9 mouse cellular contexts compared by ENCODE assay signal in the genomic region with DNA sequence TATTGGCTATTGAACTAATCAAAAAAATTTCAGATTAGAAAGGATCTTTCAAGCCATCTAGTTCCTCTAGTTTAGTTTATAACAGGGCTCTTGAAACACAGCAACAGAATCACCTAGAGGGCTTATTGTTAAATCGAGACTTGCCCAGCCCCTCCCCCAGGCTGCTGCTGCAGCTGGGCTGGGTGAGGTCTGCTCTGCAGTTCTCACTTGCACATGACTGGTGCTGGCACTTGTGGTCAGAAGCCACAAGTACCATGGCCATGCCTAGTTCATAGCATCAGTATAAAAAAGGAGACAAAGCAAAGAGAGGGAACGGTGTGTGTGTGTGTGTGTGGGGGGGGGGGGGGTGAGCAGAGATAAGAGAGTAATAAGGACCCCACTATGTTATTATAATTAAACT. TPM values are rescaled to one million over a fixed set of nuclear protein-coding genes. Genes with fewer than 3 reads are reported as not detected.
DNase-seq lines count a peak whose midpoint lies in the region; ATAC-seq and TF ChIP-seq lines count a peak whose summit lies in the region.
"Had no signal": no experiment of that assay in that cellular context is flagged by ENCODE, and none has a peak within 500 bp of the region (broad histone marks: within the 10 kb centered on the region; RNA-seq: fewer than 3 reads in every experiment).

No protein-coding gene starts in this region.

- WGBS in lung, embryonic 14.5 days = 25% methylated on average over 2 of the region's 2 CpGs
- WGBS in limb, embryonic 12.5 days = 36% methylated on average over 2 of the region's 2 CpGs
- 3% methylated on average over 2 of the region's 2 CpGs for WGBS in thymus, adult 2 months

- H3K4me2 ChIP-seq in lung, embryonic 14.5 days = no peak overlapping the region
- H3K4me2 ChIP-seq in limb, embryonic 12.5 days = no peak overlapping the region

- H3K36me3 ChIP-seq in lung, embryonic 14.5 days (ENCODE audit: insufficient read depth) = no peaks in the 10 kb centered on the region
- H3K36me3 ChIP-seq in limb, embryonic 12.5 days = no peaks in the 10 kb centered on the region
- no peaks in the 10 kb centered on the region for H3K36me3 ChIP-seq in thymus, adult 2 months (ENCODE audit: control insufficient read depth, insufficient read depth, low read length)

- H3K4me3 ChIP-seq in lung, embryonic 14.5 days (ENCODE audit: low read depth, low read length) = no peak overlapping the region
- H3K4me3 ChIP-seq in limb, embryonic 12.5 days (replicated peaks) = no peak overlapping the region
- no peak overlapping the region for H3K4me3 ChIP-seq in thymus, adult 2 months (ENCODE audit: control insufficient read depth, insufficient read depth, low read length)

- no peaks in the 10 kb centered on the region for H3K4me1 ChIP-seq in lung, embryonic 14.5 days (ENCODE audit: insufficient read depth)
- H3K4me1 ChIP-seq in limb, embryonic 12.5 days (replicated peaks) = 0 out of 2 replicates have a peak, but pooled peaks cover 4% of the 10 kb centered on the region
- peaks cover 11% of the 10 kb centered on the region for H3K4me1 ChIP-seq in thymus, adult 2 months (replicated peaks; ENCODE audit: control insufficient read depth, insufficient read depth, low read length)

- ATAC-seq in lung, embryonic 14.5 days (ENCODE audit: insufficient read depth) = peak; percentile 56; the same call in 1 of the 2 replicates
- ATAC-seq in limb, embryonic 12.5 days (ENCODE audit: insufficient number of reproducible peaks, insufficient read depth, low FRiP score, low TSS enrichment, low read depth) = 0 out of 2 replicates have a peak, but pooled peaks have one; percentile 59

- no peak for TF ChIP-seq CTCF in lung, embryonic 14.5 days (IDR thresholded peaks at IDR 0.05; ENCODE audit: low read depth)
- TF ChIP-seq CTCF in thymus, adult 2 months (IDR thresholded peaks at IDR 0.05; ENCODE audit: borderline replicate concordance, control insufficient read depth, extremely low read depth, insufficient read depth, low read length, poor library complexity) = no peak

- DNase-seq in lung, embryonic 14.5 days = no peak
- DNase-seq in lung, postnatal 10 days = no peak
- DNase-seq in embryo, embryonic 10.5 days (ENCODE audit: low spot score) = peak; percentile 36
- peak; percentile 55 for DNase-seq in thymus, adult 2 months
- no peak for DNase-seq in left cerebral cortex, postnatal 14 days (ENCODE audit: low spot score in 2 of 2)
- no peak for DNase-seq in heart, adult 8-10 months (ENCODE audit: low spot score)
- no peak for DNase-seq in heart, postnatal 4 days
- DNase-seq: kidney, adult 11 months had no signal

- no peak overlapping the region for H3K27ac ChIP-seq in lung, embryonic 14.5 days (ENCODE audit: low read depth)
- H3K27ac ChIP-seq in limb, embryonic 12.5 days = no peak overlapping the region
- H3K27ac ChIP-seq in thymus, adult 2 months (ENCODE audit: control insufficient read depth, insufficient read depth, low read length) = no peak overlapping the region

- intact Hi-C loops in left cerebral cortex, postnatal 14 days (cut with DNase I) = no loop called here

- H3K9ac ChIP-seq in lung, embryonic 14.5 days = no peak overlapping the region
- H3K9ac ChIP-seq in limb, embryonic 12.5 days (replicated peaks) = no peak overlapping the region

- no peaks in the 10 kb centered on the region for H3K27me3 ChIP-seq in lung, embryonic 14.5 days (ENCODE audit: insufficient read depth, low read length)
- no peaks in the 10 kb centered on the region for H3K27me3 ChIP-seq in limb, embryonic 12.5 days
- no peaks in the 10 kb centered on the region for H3K27me3 ChIP-seq in thymus, adult 2 months (ENCODE audit: control insufficient read depth, insufficient read depth, low read length)

- H3K9me3 ChIP-seq in lung, embryonic 14.5 days (ENCODE audit: low read depth, low read length) = no peaks in the 10 kb centered on the region
- H3K9me3 ChIP-seq in limb, embryonic 12.5 days = no peaks in the 10 kb centered on the region

- no peak for TF ChIP-seq POLR2A in thymus, adult 2 months (IDR thresholded peaks at IDR 0.05; ENCODE audit: control insufficient read depth, extremely low read depth, insufficient read depth, low read length, poor library complexity)

RNA-seq across cellular contexts. Expression of a gene that starts 15.7 kb away (rescaled TPM):
- 3.5 and 4.5 TPM in 2 replicates for polyA plus RNA-seq in lung, embryonic 14.5 days (2014; fragmentation: Nextera tagmentation; extraction: Ambion mirVana)
- polyA plus RNA-seq in limb, embryonic 12.5 days (2016; fragmentation: Nextera tagmentation; extraction: Ambion mirVana) = 1.9 and 2.5 TPM in 2 replicates
- 0.09 and 0.18 TPM in 2 replicates for polyA plus RNA-seq in thymus, adult 2 months (2012; rRNA removed)
- 10 to 100 TPM; 45.4 to 45.7 TPM for total RNA-seq in left cerebral cortex, postnatal 14 days (2021)
- total RNA-seq in heart, adult 8-10 months (2022) = 1 to 10 TPM in 1 of 4 experiments, under 1 TPM in 3; 0.50 to 1.5 (median 0.73) TPM
- total RNA-seq in heart, postnatal 4 days (2021) = under 1 TPM; 0.50 to 0.81 TPM

Comparison
In these comparisons a context has a peak if more than half of its experiments do, and no peak if none do; other contexts are left out.
1. DNase-seq: peak in embryo, embryonic 10.5 days (single experiment) and thymus, adult 2 months (single experiment); none in lung, embryonic 14.5 days (single experiment), lung, postnatal 10 days (single experiment), left cerebral cortex, postnatal 14 days (0 of 2), heart, adult 8-10 months (single experiment) and heart, postnatal 4 days (single experiment).
2. RNA of a gene that starts 15.7 kb away (total RNA-seq): 45.4 to 45.7 TPM in left cerebral cortex, postnatal 14 days; 0.50 to 1.5 TPM in heart, adult 8-10 months and 0.50 to 0.81 TPM in heart, postnatal 4 days; every median in the first group is over 10 times any median in the second.